Comparison of ENCODE assay signal across 9 mouse cellular contexts in genomic region chr11:75402271-75402690, GRCm38 (mm10). TPM values are rescaled to one million over a fixed set of nuclear protein-coding genes. Genes with fewer than 3 reads are reported as not detected.
DNase-seq lines count a peak whose midpoint lies in the region; ATAC-seq lines count a peak whose summit lies in the region.
"Had no signal": no experiment of that assay in that cellular context is flagged by ENCODE, and none has a peak within 500 bp of the region (broad histone marks: within the 10 kb centered on the region; RNA-seq: fewer than 3 reads in every experiment).

No protein-coding gene starts in this region.

- H3K9me3 ChIP-seq in liver, embryonic 11.5 days (ENCODE audit: control insufficient read depth, low read length): no peaks in the 10 kb centered on the region

- 0 out of 2 replicates have a peak overlapping the region, but pooled peaks have one; percentile 20 for H3K9ac ChIP-seq in liver, embryonic 11.5 days (ENCODE audit: low read depth, low read length)

- no peak overlapping the region for H3K4me3 ChIP-seq in liver, embryonic 11.5 days (ENCODE audit: low read depth, low read length)
- H3K4me3 ChIP-seq: erythroblast, embryonic 14.5 days had no signal

- no peaks in the 10 kb centered on the region for H3K36me3 ChIP-seq in liver, embryonic 11.5 days (ENCODE audit: control insufficient read depth, insufficient read depth, low read length)

- no peak for ATAC-seq in liver, embryonic 11.5 days (replicated peaks; ENCODE audit: low FRiP score)

- peak overlapping the region; percentile 22; the same call in 1 of the 2 replicates for H3K27ac ChIP-seq in liver, embryonic 11.5 days (ENCODE audit: low read depth, low read length)

- H3K27me3 ChIP-seq in liver, embryonic 11.5 days (replicated peaks; ENCODE audit: control insufficient read depth, insufficient read depth, low read length): no peaks in the 10 kb centered on the region

- peak; percentile 22 to 33 for DNase-seq in urinary bladder, postnatal 36 days (ENCODE audit: low spot score in 2 of 2)
- DNase-seq in urinary bladder, postnatal 25 days (ENCODE audit: low spot score): no peak
- DNase-seq in cerebellum, adult 9-11 months: peak; percentile 37
- peak; percentile 75 to 76 for DNase-seq in heart, adult 18-20 months
- peak; percentile 71 to 77 for DNase-seq in kidney, adult 8-10 months
- no peak for DNase-seq in liver, embryonic 11.5 days (ENCODE audit: low spot score)
- peak; percentile 50 for DNase-seq in naive thymus-derived CD4-positive, alpha-beta T cell, adult 2 months (ENCODE audit: low read depth)
- no peak for DNase-seq in urinary bladder, adult 2 months (ENCODE audit: low spot score)

- 56% methylated on average over 5 of the region's 5 CpGs for WGBS in liver, embryonic 11.5 days

- no peaks in the 10 kb centered on the region for H3K4me1 ChIP-seq in liver, embryonic 11.5 days (replicated peaks; ENCODE audit: control insufficient read depth, insufficient read depth, low read length)

- H3K4me2 ChIP-seq in liver, embryonic 11.5 days: no peak overlapping the region

RNA-seq across cellular contexts. Expression of gene Serpinf1, which starts 20.2 kb away (rescaled TPM):
- total RNA-seq in heart, adult 18-20 months (2021): 10 to 100 TPM; 16.0 to 21.0 TPM
- polyA plus RNA-seq in liver, embryonic 11.5 days (2014; fragmentation: Nextera tagmentation; extraction: Ambion mirVana): 217 and 224 TPM in 2 replicates
- polyA plus RNA-seq in urinary bladder, adult 2 months (2012; rRNA removed): 85.3 and 147 TPM in 2 replicates

RNA-seq across cellular contexts. Expression of gene Serpinf2, which starts 37.1 kb away (rescaled TPM):
- total RNA-seq in heart, adult 18-20 months (2021): not detected
- 321 and 377 TPM in 2 replicates for polyA plus RNA-seq in liver, embryonic 11.5 days (2014; fragmentation: Nextera tagmentation; extraction: Ambion mirVana)
- 0.07 and 0.14 TPM in 2 replicates for polyA plus RNA-seq in urinary bladder, adult 2 months (2012; rRNA removed)

RNA-seq across cellular contexts. Expression of gene Wdr81, which starts 52.2 kb away (rescaled TPM):
- 1 to 10 TPM; 7.6 to 8.3 TPM for total RNA-seq in heart, adult 18-20 months (2021)
- polyA plus RNA-seq in liver, embryonic 11.5 days (2014; fragmentation: Nextera tagmentation; extraction: Ambion mirVana): 21.8 and 21.9 TPM in 2 replicates
- 8.5 and 13.0 TPM in 2 replicates for polyA plus RNA-seq in urinary bladder, adult 2 months (2012; rRNA removed)

RNA-seq across cellular contexts. Expression of gene Smyd4, which starts 54.0 kb away (rescaled TPM):
- 1 to 10 TPM; 5.9 to 7.2 TPM for total RNA-seq in heart, adult 18-20 months (2021)
- polyA plus RNA-seq in liver, embryonic 11.5 days (2014; fragmentation: Nextera tagmentation; extraction: Ambion mirVana): 10.4 and 10.9 TPM in 2 replicates
- 6.7 and 6.8 TPM in 2 replicates for polyA plus RNA-seq in urinary bladder, adult 2 months (2012; rRNA removed)

RNA-seq across cellular contexts. Expression of gene Rpa1, which starts 54.2 kb away (rescaled TPM):
- 10 to 100 TPM; 54.4 to 59.6 TPM for total RNA-seq in heart, adult 18-20 months (2021)
- 149 and 154 TPM in 2 replicates for polyA plus RNA-seq in liver, embryonic 11.5 days (2014; fragmentation: Nextera tagmentation; extraction: Ambion mirVana)
- 55.4 and 72.0 TPM in 2 replicates for polyA plus RNA-seq in urinary bladder, adult 2 months (2012; rRNA removed)

Comparison
In these comparisons a context has a peak if more than half of its experiments do, and no peak if none do; other contexts are left out.
1. DNase-seq: peak in urinary bladder, postnatal 36 days (2 of 2), cerebellum, adult 9-11 months (single experiment), heart, adult 18-20 months (2 of 2), kidney, adult 8-10 months (2 of 2) and naive thymus-derived CD4-positive, alpha-beta T cell, adult 2 months (single experiment); none in urinary bladder, postnatal 25 days (single experiment), liver, embryonic 11.5 days (single experiment) and urinary bladder, adult 2 months (single experiment).
2. RNA of gene Serpinf2, which starts 37.1 kb away (polyA plus RNA-seq): 321 to 377 TPM in liver, embryonic 11.5 days; 0.07 to 0.14 TPM in urinary bladder, adult 2 months; every median in the first group is over 100 times any median in the second.